9 mouse cellular contexts compared by ENCODE assay signal in the genomic region with DNA sequence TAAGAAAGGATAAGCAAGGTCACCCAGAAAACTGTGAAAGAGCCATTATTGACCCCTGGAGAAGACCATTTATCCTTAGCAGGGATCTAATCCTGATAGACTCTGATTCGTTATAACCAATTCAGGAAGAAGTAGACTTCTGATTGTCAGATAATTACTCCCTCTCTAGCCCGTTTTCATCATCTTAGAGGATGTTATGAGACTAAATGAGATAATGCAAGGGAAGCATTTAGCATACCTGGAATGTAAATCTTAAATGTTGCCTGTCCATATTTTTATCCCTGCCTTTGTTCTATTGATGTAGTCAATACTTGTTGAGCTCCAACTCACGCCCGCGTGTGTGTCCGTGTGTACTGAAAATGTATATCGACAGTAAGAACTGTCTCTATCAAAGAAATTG. TPM values are rescaled to one million over a fixed set of nuclear protein-coding genes. Genes with fewer than 3 reads are reported as not detected.
DNase-seq lines count a peak whose midpoint lies in the region; ATAC-seq and TF ChIP-seq lines count a peak whose summit lies in the region.
"Had no signal": no experiment of that assay in that cellular context is flagged by ENCODE, and none has a peak within 500 bp of the region (broad histone marks: within the 10 kb centered on the region; RNA-seq: fewer than 3 reads in every experiment).

No protein-coding gene starts in this region.

- no peak for ATAC-seq in erythroblast, adult 5-6 weeks (replicated peaks; ENCODE audit: low FRiP score, poor library complexity, severe bottlenecking)
- no peak for ATAC-seq in liver, embryonic 11.5 days (replicated peaks; ENCODE audit: low FRiP score)

- no peak for DNase-seq in thymus, adult 2 months
- no peak for DNase-seq in thymus, postnatal 0 days (ENCODE audit: low spot score)
- DNase-seq in liver, embryonic 11.5 days (ENCODE audit: low spot score) = no peak
- no peak for DNase-seq in ovary, postnatal 14 days (ENCODE audit: low spot score)
- no peak for DNase-seq in gastrocnemius, postnatal 25 days
- DNase-seq in adipocyte (ENCODE audit: low spot score) = no peak

- H3K4me1 ChIP-seq in erythroblast, embryonic 14.5 days (ENCODE audit: control insufficient read depth) = peaks cover 21% of the 10 kb centered on the region
- H3K4me1 ChIP-seq in thymus, adult 2 months (replicated peaks; ENCODE audit: control insufficient read depth, insufficient read depth, low read length) = no peaks in the 10 kb centered on the region
- H3K4me1 ChIP-seq in liver, embryonic 11.5 days (replicated peaks; ENCODE audit: control insufficient read depth, insufficient read depth, low read length) = peaks cover 3% of the 10 kb centered on the region; the same call in 1 of the 2 replicates

- no peaks in the 10 kb centered on the region for H3K27me3 ChIP-seq in erythroblast, embryonic 14.5 days (ENCODE audit: control insufficient read depth)
- no peaks in the 10 kb centered on the region for H3K27me3 ChIP-seq in thymus, adult 2 months (ENCODE audit: control insufficient read depth, insufficient read depth, low read length)
- H3K27me3 ChIP-seq in liver, embryonic 11.5 days (replicated peaks; ENCODE audit: control insufficient read depth, insufficient read depth, low read length) = no peaks in the 10 kb centered on the region

- WGBS in thymus, adult 2 months = 53% methylated on average over 7 of the region's 7 CpGs
- 37% methylated on average over 7 of the region's 7 CpGs for WGBS in liver, embryonic 11.5 days

- H3K27ac ChIP-seq in thymus, adult 2 months (ENCODE audit: control insufficient read depth, insufficient read depth, low read length) = no peak overlapping the region
- peak overlapping the region; percentile 69; the same call in 1 of the 2 replicates for H3K27ac ChIP-seq in liver, embryonic 11.5 days (ENCODE audit: low read depth, low read length)

- no peak for TF ChIP-seq POLR2A in thymus, adult 2 months (IDR thresholded peaks at IDR 0.05; ENCODE audit: control insufficient read depth, extremely low read depth, insufficient read depth, low read length, poor library complexity)

- no peak for TF ChIP-seq CTCF in thymus, adult 2 months (IDR thresholded peaks at IDR 0.05; ENCODE audit: borderline replicate concordance, control insufficient read depth, extremely low read depth, insufficient read depth, low read length, poor library complexity)

- H3K4me3 ChIP-seq in erythroblast, embryonic 14.5 days (replicated peaks) = peak overlapping the region; percentile 63
- peak overlapping the region; percentile 50 for H3K4me3 ChIP-seq in thymus, adult 2 months (ENCODE audit: control insufficient read depth, insufficient read depth, low read length)
- H3K4me3 ChIP-seq in liver, embryonic 11.5 days (ENCODE audit: low read depth, low read length) = peak overlapping the region; percentile 63

- H3K9ac ChIP-seq in liver, embryonic 11.5 days (ENCODE audit: low read depth, low read length) = peak overlapping the region; percentile 67

- H3K36me3 ChIP-seq in erythroblast, embryonic 14.5 days (ENCODE audit: control insufficient read depth) = no peaks in the 10 kb centered on the region
- no peaks in the 10 kb centered on the region for H3K36me3 ChIP-seq in thymus, adult 2 months (ENCODE audit: control insufficient read depth, insufficient read depth, low read length)
- no peaks in the 10 kb centered on the region for H3K36me3 ChIP-seq in liver, embryonic 11.5 days (ENCODE audit: control insufficient read depth, insufficient read depth, low read length)

- peak overlapping the region; percentile 82 for H3K4me2 ChIP-seq in liver, embryonic 11.5 days

- H3K9me3 ChIP-seq in erythroblast, embryonic 14.5 days (ENCODE audit: control insufficient read depth, low read length) = no peaks in the 10 kb centered on the region
- no peaks in the 10 kb centered on the region for H3K9me3 ChIP-seq in liver, embryonic 11.5 days (ENCODE audit: control insufficient read depth, low read length)

RNA-seq across cellular contexts. Expression of gene Them4, which starts 0.6 kb away (rescaled TPM):
- not detected in 2 replicates for polyA plus RNA-seq in erythroblast, embryonic 14.5 days (2012)
- 2.9 TPM in 1 of 2 replicates, not detected in the other for total RNA-seq in erythroblast, adult 5-6 weeks (2015; ENCODE audit: low replicate concordance)
- 0.84 and 1.2 TPM in 2 replicates for total RNA-seq in erythroblast, adult 5-6 weeks (2017; ENCODE audit: low replicate concordance)
- 1.8 and 2.3 TPM in 2 replicates for polyA plus RNA-seq in thymus, adult 2 months (2012; rRNA removed)
- 8.3 and 8.8 TPM in 2 replicates for polyA plus RNA-seq in thymus, postnatal 0 days (2015; fragmentation: Nextera tagmentation; extraction: Ambion mirVana)
- 4.7 and 6.2 TPM in 2 replicates for polyA plus RNA-seq in liver, embryonic 11.5 days (2014; fragmentation: Nextera tagmentation; extraction: Ambion mirVana)
- 1 to 10 TPM; 8.1 to 8.2 TPM for total RNA-seq in gastrocnemius, postnatal 25 days (2021)

RNA-seq across cellular contexts. Expression of gene Them5, which starts 31.4 kb away (rescaled TPM):
- not detected in 2 replicates for polyA plus RNA-seq in erythroblast, embryonic 14.5 days (2012)
- total RNA-seq in erythroblast, adult 5-6 weeks (2015; ENCODE audit: low replicate concordance) = not detected in 2 replicates
- not detected in 2 replicates for total RNA-seq in erythroblast, adult 5-6 weeks (2017; ENCODE audit: low replicate concordance)
- 0.27 and 0.35 TPM in 2 replicates for polyA plus RNA-seq in thymus, adult 2 months (2012; rRNA removed)
- 0.27 and 0.47 TPM in 2 replicates for polyA plus RNA-seq in thymus, postnatal 0 days (2015; fragmentation: Nextera tagmentation; extraction: Ambion mirVana)
- polyA plus RNA-seq in liver, embryonic 11.5 days (2014; fragmentation: Nextera tagmentation; extraction: Ambion mirVana) = not detected in 2 replicates
- total RNA-seq in gastrocnemius, postnatal 25 days (2021) = under 1 TPM in 1 of 2 experiments, not detected in 1; 0.28 TPM
- total RNA-seq: heart, adult 18-20 months had no signal

RNA-seq across cellular contexts. Expression of gene Gm4778, which starts 46.7 kb away (rescaled TPM):
- polyA plus RNA-seq in erythroblast, embryonic 14.5 days (2012) = not detected in 2 replicates
- total RNA-seq in erythroblast, adult 5-6 weeks (2015; ENCODE audit: low replicate concordance) = not detected in 2 replicates
- not detected in 2 replicates for total RNA-seq in erythroblast, adult 5-6 weeks (2017; ENCODE audit: low replicate concordance)
- not detected in 2 replicates for polyA plus RNA-seq in thymus, adult 2 months (2012; rRNA removed)
- polyA plus RNA-seq in thymus, postnatal 0 days (2015; fragmentation: Nextera tagmentation; extraction: Ambion mirVana) = not detected in 2 replicates
- polyA plus RNA-seq in liver, embryonic 11.5 days (2014; fragmentation: Nextera tagmentation; extraction: Ambion mirVana) = not detected in 2 replicates
- not detected for total RNA-seq in gastrocnemius, postnatal 25 days (2021)
- total RNA-seq: heart, adult 18-20 months had no signal

RNA-seq across cellular contexts. Expression of gene C2cd4d, which starts 51.7 kb away (rescaled TPM):
- not detected in 2 replicates for polyA plus RNA-seq in erythroblast, embryonic 14.5 days (2012)
- total RNA-seq in erythroblast, adult 5-6 weeks (2015; ENCODE audit: low replicate concordance) = not detected in 2 replicates
- not detected in 2 replicates for total RNA-seq in erythroblast, adult 5-6 weeks (2017; ENCODE audit: low replicate concordance)
- 0.39 and 0.55 TPM in 2 replicates for polyA plus RNA-seq in thymus, adult 2 months (2012; rRNA removed)
- 1.8 and 3.6 TPM in 2 replicates for polyA plus RNA-seq in thymus, postnatal 0 days (2015; fragmentation: Nextera tagmentation; extraction: Ambion mirVana)
- 0.25 TPM in 1 of 2 replicates, not detected in the other for polyA plus RNA-seq in liver, embryonic 11.5 days (2014; fragmentation: Nextera tagmentation; extraction: Ambion mirVana)
- total RNA-seq in gastrocnemius, postnatal 25 days (2021) = not detected
